Mouse (Mus musculus): ENCODE results near the gene Zc2hc1c.

Zc2hc1c gene

DNA sequence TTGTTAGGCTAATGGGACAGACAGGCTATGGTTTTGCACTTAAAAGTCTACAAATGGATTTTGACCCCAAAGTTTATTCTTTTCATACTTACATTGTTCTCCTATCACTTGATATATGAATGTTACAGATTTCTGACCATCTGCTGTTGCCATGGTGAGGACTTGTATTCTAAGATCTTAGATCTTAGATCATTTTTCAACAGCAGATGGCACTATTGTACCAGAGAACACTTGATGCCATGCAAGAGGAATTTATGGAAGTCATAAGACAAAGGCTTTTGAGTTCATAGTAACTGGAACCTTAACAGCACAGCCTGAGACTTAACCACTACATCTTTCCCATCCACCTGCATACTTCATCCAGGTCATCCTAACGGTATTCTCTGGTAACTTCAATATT, 52.7 kb downstream of the Zc2hc1c start:
- no peak for DNase-seq

DNA sequence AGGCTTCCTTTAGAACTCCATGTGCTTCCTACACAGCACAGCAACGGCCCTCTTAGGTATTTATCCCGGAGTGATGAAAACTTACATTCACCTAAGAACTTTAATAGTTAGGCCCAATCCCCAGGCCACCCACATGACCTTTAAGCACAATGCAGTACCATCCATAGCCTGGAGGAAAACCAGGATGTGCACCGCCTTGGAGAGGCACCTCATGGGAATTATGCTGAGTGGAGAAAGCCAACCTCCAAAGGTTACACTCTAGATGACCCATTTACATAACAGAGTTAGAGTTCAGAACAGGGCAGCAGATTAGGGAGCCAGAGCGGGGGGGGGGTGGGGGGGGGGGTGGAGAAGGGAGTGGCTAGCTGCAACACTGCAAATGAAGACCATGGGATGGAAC, 53.9 kb downstream of the Zc2hc1c start:
- DNase-seq: no peak

DNA sequence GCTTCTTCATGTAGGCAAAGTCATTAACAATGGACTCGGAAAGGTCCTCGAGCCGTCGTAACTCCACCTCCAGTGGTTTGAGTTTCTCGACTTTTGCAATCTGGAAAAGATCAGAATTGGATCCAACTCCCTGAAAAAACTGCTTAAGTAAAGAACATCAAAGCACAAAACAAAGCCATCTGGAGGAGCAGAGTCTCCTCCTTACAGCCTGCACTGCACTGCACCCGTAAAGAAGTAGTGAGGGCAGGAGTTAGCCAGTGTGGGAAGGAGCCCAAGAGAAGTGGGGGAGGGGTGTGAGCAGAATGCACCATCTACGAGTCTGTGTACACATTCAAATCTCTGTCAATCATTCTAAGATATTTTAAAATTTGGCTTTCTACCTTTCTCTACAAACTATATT, 55.9 kb downstream of the Zc2hc1c start:
- no peak for DNase-seq

DNA sequence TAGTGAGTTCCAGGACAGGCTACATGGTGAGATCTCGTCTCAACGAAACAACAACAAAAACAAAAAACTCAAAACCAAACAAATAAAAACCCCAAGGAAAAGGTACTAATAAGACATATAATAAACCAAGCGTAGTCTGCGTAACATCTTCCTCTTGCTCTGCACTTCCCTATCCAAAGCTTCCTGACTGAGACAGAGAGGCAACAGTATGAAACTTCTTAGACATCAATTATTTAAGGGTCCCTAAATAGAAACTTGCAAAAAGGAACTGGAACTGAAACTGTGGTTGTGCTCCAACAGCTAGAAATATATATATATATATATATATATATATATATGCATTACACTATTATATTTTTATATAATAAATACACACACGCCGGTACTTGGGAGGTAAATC, 57.2 kb downstream of the Zc2hc1c start:
- DNase-seq: no peak

DNA sequence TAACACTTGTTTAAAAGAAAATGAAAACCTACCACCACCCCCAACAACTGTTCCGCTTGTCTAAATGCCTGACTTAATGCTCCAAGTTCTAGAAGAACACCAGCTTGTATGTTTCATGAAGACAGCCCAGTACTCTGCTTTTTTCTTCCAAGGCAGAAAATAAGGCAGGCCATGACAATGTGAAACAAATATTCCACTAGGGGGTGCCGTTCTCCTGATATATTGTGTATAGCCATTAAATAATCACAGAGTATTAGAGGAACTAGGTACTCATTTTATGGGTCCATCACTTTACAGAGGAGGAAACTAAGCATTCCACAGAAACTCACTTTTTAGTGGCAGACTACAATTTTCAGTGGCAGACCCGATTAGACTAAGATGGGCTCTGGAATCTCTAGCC, 58.0 kb downstream of the Zc2hc1c start:
- DNase-seq: peak; percentile 36

DNA sequence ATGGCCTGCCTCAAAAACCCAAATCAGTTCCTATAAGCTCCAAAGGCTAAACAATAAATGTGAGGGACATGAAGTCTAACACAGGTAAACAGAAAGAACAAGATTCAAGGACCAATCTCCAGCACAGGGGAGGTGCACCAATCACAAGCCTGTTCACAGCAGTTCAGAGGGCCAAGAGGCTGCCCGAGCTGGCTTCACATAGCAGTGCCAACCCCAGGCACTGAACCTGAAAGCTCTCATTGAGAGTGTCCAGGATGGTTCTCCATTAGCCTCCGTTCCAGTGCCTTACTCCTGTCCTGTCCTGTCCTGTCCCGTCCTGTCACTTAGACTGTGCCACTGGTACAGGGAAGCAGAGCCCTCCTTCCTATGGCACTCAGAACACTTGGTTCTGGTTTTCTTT, 58.8 kb downstream of the Zc2hc1c start:
- no peak for DNase-seq

DNA sequence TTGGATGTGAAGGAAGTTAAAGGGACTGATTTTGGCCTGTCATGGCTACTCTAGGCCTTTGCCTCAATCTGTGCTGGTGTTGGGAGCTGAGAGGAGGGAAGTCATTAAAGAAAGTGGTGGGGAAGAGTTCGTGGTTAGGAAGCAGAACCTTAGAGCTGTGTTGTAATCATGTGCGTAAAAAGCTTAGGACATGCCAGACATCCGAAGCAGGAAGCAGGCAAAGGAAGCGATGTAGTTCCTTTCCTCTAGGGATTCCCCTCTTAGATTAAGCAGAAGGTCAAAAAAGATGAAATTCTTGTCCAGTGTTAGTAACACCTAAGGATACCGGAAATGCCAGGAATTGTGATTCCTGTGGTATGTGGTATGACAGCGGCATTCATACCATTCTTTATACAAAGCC, 59.9 kb downstream of the Zc2hc1c start:
- no peak for DNase-seq

All from cerebellum, adult 9-11 months (tissue).